Mouse (Mus musculus): Measurements from ENCODE around the gene Acap2. TPM values are rescaled to one million over a fixed set of nuclear protein-coding genes. Genes with fewer than 3 reads are reported as not detected.
A peak's percentile ranks its signal among the peaks of the same experiment; 100 is the strongest.

Acap2 gene
- polyA plus RNA-seq, 1 experiment from 2014 or later = 24.0 TPM

- WGBS = 54% methylated on average over 8 of the region's 8 CpGs
- Histone ChIP-seq H3K4me1 (no peaks in the 10 kb centered on the region), H3K36me3 (peaks cover 33% of the 10 kb centered on the region), H3K9me3 (replicated peaks) (no peaks in the 10 kb centered on the region), H3K27me3 (no peaks in the 10 kb centered on the region), H3K27ac (replicated peaks) (no peak overlapping the region), H3K4me2 (replicated peaks) (no peak overlapping the region), H3K9ac (no peak overlapping the region), H3K4me3 (replicated peaks) (no peak overlapping the region)
- ATAC-seq (ENCODE audit: insufficient number of reproducible peaks, low FRiP score, low TSS enrichment, low read depth) = no peak
Measured at GRCm38 (mm10) chr16:31135519-31135918, 65.5 kb downstream of the Acap2 start.

- H3K36me3 ChIP-seq = peaks cover 32% of the 10 kb centered on the region
- no peak overlapping the region for H3K4me3 ChIP-seq (replicated peaks)
- H3K4me1 ChIP-seq = no peaks in the 10 kb centered on the region
- no peak for ATAC-seq (ENCODE audit: insufficient number of reproducible peaks, low FRiP score, low TSS enrichment, low read depth)
- no peak overlapping the region for H3K27ac ChIP-seq (replicated peaks)
- H3K4me2 ChIP-seq (replicated peaks) = no peak overlapping the region
- whole genome bisulfite sequencing = 41% methylated on average over 5 of the region's 5 CpGs
- no peaks in the 10 kb centered on the region for H3K27me3 ChIP-seq
- no peak overlapping the region for H3K9ac ChIP-seq
- H3K9me3 ChIP-seq (replicated peaks) = no peaks in the 10 kb centered on the region
Measured at GRCm38 (mm10) chr16:31131531-31131930, 69.5 kb downstream of the Acap2 start.

- Histone ChIP-seq H3K27ac (replicated peaks) (no peak overlapping the region), H3K4me2 (replicated peaks) (no peak overlapping the region), H3K27me3 (no peaks in the 10 kb centered on the region), H3K4me3 (replicated peaks) (no peak overlapping the region), H3K36me3 (peaks cover 25% of the 10 kb centered on the region), H3K4me1 (no peaks in the 10 kb centered on the region), H3K9ac (no peak overlapping the region), H3K9me3 (replicated peaks) (no peaks in the 10 kb centered on the region)
- 81% methylated on average over 5 of the region's 5 CpGs for WGBS
- ATAC-seq (ENCODE audit: insufficient number of reproducible peaks, low FRiP score, low TSS enrichment, low read depth) = no peak
Measured at GRCm38 (mm10) chr16:31128116-31128515, 72.9 kb downstream of the Acap2 start.

GRCm38 (mm10) chr16:31124991-31125390, 76.1 kb downstream of the Acap2 start:
- no peak overlapping the region for H3K4me3 ChIP-seq (replicated peaks)
- no peak for ATAC-seq (ENCODE audit: insufficient number of reproducible peaks, low FRiP score, low TSS enrichment, low read depth)
- peaks cover 27% of the 10 kb centered on the region for H3K36me3 ChIP-seq
- 56% methylated on average over 5 of the region's 5 CpGs for WGBS
- H3K27me3 ChIP-seq = no peaks in the 10 kb centered on the region
- no peak overlapping the region for H3K27ac ChIP-seq (replicated peaks)
- H3K4me1 ChIP-seq = no peaks in the 10 kb centered on the region
- H3K4me2 ChIP-seq (replicated peaks) = no peak overlapping the region
- no peaks in the 10 kb centered on the region for H3K9me3 ChIP-seq (replicated peaks)
- no peak overlapping the region for H3K9ac ChIP-seq

- Histone ChIP-seq H3K36me3 (peaks cover 27% of the 10 kb centered on the region), H3K4me1 (no peaks in the 10 kb centered on the region), H3K27ac (replicated peaks) (no peak overlapping the region), H3K9me3 (replicated peaks) (no peaks in the 10 kb centered on the region), H3K4me2 (replicated peaks) (no peak overlapping the region), H3K4me3 (replicated peaks) (no peak overlapping the region), H3K9ac (no peak overlapping the region), H3K27me3 (no peaks in the 10 kb centered on the region)
- WGBS = 93% methylated on average over 6 of the region's 6 CpGs
- ATAC-seq (ENCODE audit: insufficient number of reproducible peaks, low FRiP score, low TSS enrichment, low read depth) = no peak
Measured at GRCm38 (mm10) chr16:31121612-31122011, 79.4 kb downstream of the Acap2 start.

- H3K4me2 ChIP-seq (replicated peaks) = no peak overlapping the region
- no peak overlapping the region for H3K9ac ChIP-seq
- peaks cover 51% of the 10 kb centered on the region for H3K36me3 ChIP-seq
- H3K4me3 ChIP-seq (replicated peaks) = no peak overlapping the region
- H3K9me3 ChIP-seq (replicated peaks) = no peaks in the 10 kb centered on the region
- H3K4me1 ChIP-seq = no peaks in the 10 kb centered on the region
- ATAC-seq (ENCODE audit: insufficient number of reproducible peaks, low FRiP score, low TSS enrichment, low read depth) = no peak
- no peaks in the 10 kb centered on the region for H3K27me3 ChIP-seq
- H3K27ac ChIP-seq (replicated peaks) = no peak overlapping the region
Measured at GRCm38 (mm10) chr16:31113596-31113995, 87.4 kb downstream of the Acap2 start.

GRCm38 (mm10) chr16:31101352-31101751, 99.7 kb downstream of the Acap2 start:
- peaks cover 51% of the 10 kb centered on the region for H3K36me3 ChIP-seq
- 73% methylated on average over 2 of the region's 2 CpGs for WGBS
- H3K4me1 ChIP-seq = no peaks in the 10 kb centered on the region
- no peak overlapping the region for H3K4me2 ChIP-seq (replicated peaks)
- no peak overlapping the region for H3K9ac ChIP-seq
- no peaks in the 10 kb centered on the region for H3K9me3 ChIP-seq (replicated peaks)
- H3K27me3 ChIP-seq = no peaks in the 10 kb centered on the region
- H3K4me3 ChIP-seq (replicated peaks) = no peak overlapping the region
- no peak for ATAC-seq (ENCODE audit: insufficient number of reproducible peaks, low FRiP score, low TSS enrichment, low read depth)
- no peak overlapping the region for H3K27ac ChIP-seq (replicated peaks)

GRCm38 (mm10) chr16:31099906-31100305, 101.1 kb downstream of the Acap2 start:
- H3K27ac ChIP-seq (replicated peaks) = no peak overlapping the region
- H3K36me3 ChIP-seq = peaks cover 50% of the 10 kb centered on the region
- no peaks in the 10 kb centered on the region for H3K9me3 ChIP-seq (replicated peaks)
- ATAC-seq (ENCODE audit: insufficient number of reproducible peaks, low FRiP score, low TSS enrichment, low read depth) = no peak
- no peak overlapping the region for H3K4me3 ChIP-seq (replicated peaks)
- H3K9ac ChIP-seq = no peak overlapping the region
- no peak overlapping the region for H3K4me2 ChIP-seq (replicated peaks)
- WGBS = 76% methylated on average over 1 of the region's 1 CpGs
- H3K4me1 ChIP-seq = no peaks in the 10 kb centered on the region
- H3K27me3 ChIP-seq = no peaks in the 10 kb centered on the region

- H3K4me3 ChIP-seq (replicated peaks) = no peak overlapping the region
- H3K27ac ChIP-seq (replicated peaks) = no peak overlapping the region
- no peak overlapping the region for H3K9ac ChIP-seq
- no peaks in the 10 kb centered on the region for H3K4me1 ChIP-seq
- no peaks in the 10 kb centered on the region for H3K9me3 ChIP-seq (replicated peaks)
- H3K27me3 ChIP-seq = no peaks in the 10 kb centered on the region
- no peak for ATAC-seq (ENCODE audit: insufficient number of reproducible peaks, low FRiP score, low TSS enrichment, low read depth)
- 88% methylated on average over 6 of the region's 6 CpGs for WGBS
- peaks cover 7% of the 10 kb centered on the region for H3K36me3 ChIP-seq
- H3K4me2 ChIP-seq (replicated peaks) = no peak overlapping the region
Measured at GRCm38 (mm10) chr16:31094036-31094435, 107.0 kb downstream of the Acap2 start.

GRCm38 (mm10) chr16:31093186-31093585, 107.9 kb downstream of the Acap2 start:
- H3K9me3 ChIP-seq (replicated peaks) = no peaks in the 10 kb centered on the region
- WGBS = 65% methylated on average over 9 of the region's 9 CpGs
- no peak for ATAC-seq (ENCODE audit: insufficient number of reproducible peaks, low FRiP score, low TSS enrichment, low read depth)

GRCm38 (mm10) chr16:31081891-31082290, 119.2 kb downstream of the Acap2 start:
- H3K4me2 ChIP-seq (replicated peaks) = peak overlapping the region; percentile 78
- H3K4me3 ChIP-seq (replicated peaks) = no peak overlapping the region

More at GRCm38 (mm10) chr16:31093186-31093585, 107.9 kb downstream of the Acap2 start:
- Histone ChIP-seq H3K4me2 (replicated peaks) (no peak overlapping the region), H3K4me1 (no peaks in the 10 kb centered on the region), H3K36me3 (peaks cover 5% of the 10 kb centered on the region; the same call in 1 of the 2 replicates), H3K4me3 (replicated peaks) (no peak overlapping the region), H3K27ac (replicated peaks) (no peak overlapping the region), H3K9ac (no peak overlapping the region), H3K27me3 (no peaks in the 10 kb centered on the region)

GRCm38 (mm10) chr16:31081125-31081664, 119.8 kb downstream of the Acap2 start, which contains the start of gene Xxylt1:
Gene Xxylt1 (minus strand): TSS chr16:31081432.
- peak within 1 kb of the TSS; percentile 94 for H3K27ac ChIP-seq (replicated peaks)
- under 1% methylated on average over 54 of the region's 54 CpGs for WGBS
- H3K4me2 ChIP-seq (replicated peaks) = peak within 1 kb of the TSS; percentile 78
- peak within 1 kb of the TSS; percentile 82 for H3K4me3 ChIP-seq (replicated peaks)
- H3K9me3 ChIP-seq (replicated peaks) = no peaks in the 10 kb centered on the region
- H3K36me3 ChIP-seq = 0 out of 2 replicates have a peak, but pooled peaks cover 7% of the 10 kb centered on the region
- H3K4me1 ChIP-seq = peaks cover 19% of the 10 kb centered on the region
- peak within 1 kb of the TSS; percentile 68 for H3K9ac ChIP-seq
- no peaks in the 10 kb centered on the region for H3K27me3 ChIP-seq
- peak; percentile 98 for ATAC-seq (ENCODE audit: insufficient number of reproducible peaks, low FRiP score, low TSS enrichment, low read depth)

More at GRCm38 (mm10) chr16:31081891-31082290, 119.2 kb downstream of the Acap2 start:
- no peaks in the 10 kb centered on the region for H3K27me3 ChIP-seq
- H3K9me3 ChIP-seq (replicated peaks) = no peaks in the 10 kb centered on the region
- H3K4me1 ChIP-seq = peaks cover 14% of the 10 kb centered on the region
- H3K27ac ChIP-seq (replicated peaks) = no peak overlapping the region
- H3K9ac ChIP-seq = no peak overlapping the region
- H3K36me3 ChIP-seq = 0 out of 2 replicates have a peak, but pooled peaks cover 7% of the 10 kb centered on the region
- 56% methylated on average over 6 of the region's 6 CpGs for WGBS
- ATAC-seq (ENCODE audit: insufficient number of reproducible peaks, low FRiP score, low TSS enrichment, low read depth) = no peak

Data from embryonic facial prominence, embryonic 15.5 days (tissue).